Mouse (Mus musculus) myocyte (in vitro differentiated cells): ENCODE measurements at regions not wholly inside any gene's neighbourhood (a gene's known extent, or its start where the extent isn't known, plus 50 kb on each side); places are given as distances from the start of the nearest gene placed in this dataset.

Source experiments
- MYOD1 ChIP-seq, 3 experiments: IDR thresholded peaks; one replicate each; pipeline ENCODE4 v1.6.1; 2011; ENCODE audit warnings: control low read depth in 2 of 3, low read depth in 2 of 3, mild to moderate bottlenecking in 2 of 3, moderate library complexity in 1 of 3; ENCODE audit not compliant: insufficient read length in 2 of 3, control insufficient read depth in 1 of 3
- POLR2A ChIP-seq: IDR thresholded peaks from one replicate; pipeline ENCODE4 v1.6.1; 2011; ENCODE audit warnings: low read depth, mild to moderate bottlenecking, control low read depth, moderate library complexity; ENCODE audit not compliant: insufficient read length
- TCF12 ChIP-seq: IDR thresholded peaks from one replicate; pipeline ENCODE4 v1.6.1; 2011; ENCODE audit warnings: mild to moderate bottlenecking, control low read depth; ENCODE audit not compliant: poor library complexity, insufficient read depth, severe bottlenecking

- no peak for TF ChIP-seq TCF12
- TF ChIP-seq MYOD1 (IDR thresholded peaks at IDR 0.05; ENCODE audit: control insufficient read depth in 1 of 3, insufficient read length in 2 of 3, low read depth in 2 of 3), result no peak
- no peak for TF ChIP-seq POLR2A
Measured at GRCm38 (mm10) chr4:54128717-54129698, 303.2 kb downstream of the Tmem38b start.
